Mouse (Mus musculus) gonadal fat pad, adult 2 months (tissue): ENCODE results near the gene Tfip11. TPM values are rescaled to one million over a fixed set of nuclear protein-coding genes. Genes with fewer than 3 reads are reported as not detected.

Experiments
- DNase-seq: peaks from one replicate; pipeline ENCODE4 v3.0.0-alpha.2; 2012; ENCODE audit warnings: low read depth
- polyA plus RNA-seq: library from polyadenylated mRNA; depleted of rRNA; stranded (reverse); fragments of >200 nt; gene quantifications from 2 replicates; pipeline ENCODE4 v1.2.3, GENCODE M21; 2012

The Tfip11 gene
- polyA plus RNA-seq, 1 experiment = 29.1 TPM

DNA sequence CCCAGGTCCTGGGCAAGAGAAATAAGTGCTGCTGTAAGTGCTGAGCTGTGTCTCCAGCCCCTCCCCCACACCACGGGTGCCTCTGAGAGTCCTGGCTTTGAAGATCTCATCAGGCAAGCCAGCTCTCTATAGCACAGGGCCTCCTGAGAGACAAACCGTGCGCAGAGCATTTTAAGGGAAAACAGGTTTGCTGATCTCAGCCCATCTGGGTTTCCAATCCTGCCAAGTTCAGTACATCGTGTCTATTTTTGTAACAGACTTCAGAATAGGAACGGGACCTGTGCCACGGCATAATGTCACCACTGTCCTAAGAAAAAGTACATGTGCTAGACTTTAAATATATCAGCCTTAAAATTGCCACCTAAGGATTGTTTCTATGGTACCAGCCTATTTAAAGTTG, 5.2 kb upstream of the Tfip11 start:
- no peak for DNase-seq

DNA sequence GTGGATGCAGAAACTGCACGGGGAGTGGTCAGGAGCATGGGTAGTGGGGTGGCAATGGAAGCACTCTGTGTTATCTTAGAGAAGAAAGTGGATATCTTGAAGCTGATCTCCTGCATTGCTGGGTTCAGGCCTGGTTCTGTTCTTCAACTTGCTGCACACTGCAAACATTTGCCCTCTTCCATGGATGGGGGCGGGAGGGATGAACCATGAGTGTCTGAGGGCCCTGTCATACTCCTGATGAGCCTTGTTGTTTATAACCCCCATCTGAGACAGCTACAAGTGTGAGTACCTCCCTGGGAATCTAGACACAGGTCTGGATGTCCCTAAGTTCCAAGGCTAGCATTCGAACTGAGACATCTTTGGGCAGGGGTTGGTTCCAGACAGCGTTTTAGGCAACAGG, 4.8 kb upstream of the Tfip11 start:
- no peak for DNase-seq

GRCm38 (mm10) chr5:112323246-112323645, 2.9 kb upstream of the Tfip11 start:
- DNase-seq = no peak

GRCm38 (mm10) chr5:112324637-112325545, 1.3 kb upstream of the Tfip11 start:
- no peak for DNase-seq

- no peak for DNase-seq
Measured at GRCm38 (mm10) chr5:112326446-112327009, 370 bp downstream of the Tfip11 start.

DNA sequence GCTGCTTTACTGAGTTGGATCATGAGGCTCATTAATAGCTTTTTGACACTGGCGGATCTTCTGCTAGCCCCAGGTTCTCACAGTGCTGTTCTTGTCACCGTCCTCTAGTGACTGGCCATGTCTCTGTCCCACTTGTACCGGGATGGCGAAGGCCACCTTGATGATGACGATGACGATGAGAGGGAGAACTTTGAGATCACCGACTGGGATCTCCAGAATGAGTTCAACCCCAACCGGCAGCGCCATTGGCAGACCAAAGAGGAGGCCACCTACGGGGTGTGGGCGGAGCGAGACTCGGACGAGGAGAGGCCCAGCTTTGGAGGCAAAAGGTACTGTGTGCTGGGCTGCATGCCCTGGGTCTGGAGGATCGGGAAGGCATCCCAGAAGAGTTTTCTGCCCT, 1.7 kb downstream of the Tfip11 start:
- DNase-seq = no peak

DNA sequence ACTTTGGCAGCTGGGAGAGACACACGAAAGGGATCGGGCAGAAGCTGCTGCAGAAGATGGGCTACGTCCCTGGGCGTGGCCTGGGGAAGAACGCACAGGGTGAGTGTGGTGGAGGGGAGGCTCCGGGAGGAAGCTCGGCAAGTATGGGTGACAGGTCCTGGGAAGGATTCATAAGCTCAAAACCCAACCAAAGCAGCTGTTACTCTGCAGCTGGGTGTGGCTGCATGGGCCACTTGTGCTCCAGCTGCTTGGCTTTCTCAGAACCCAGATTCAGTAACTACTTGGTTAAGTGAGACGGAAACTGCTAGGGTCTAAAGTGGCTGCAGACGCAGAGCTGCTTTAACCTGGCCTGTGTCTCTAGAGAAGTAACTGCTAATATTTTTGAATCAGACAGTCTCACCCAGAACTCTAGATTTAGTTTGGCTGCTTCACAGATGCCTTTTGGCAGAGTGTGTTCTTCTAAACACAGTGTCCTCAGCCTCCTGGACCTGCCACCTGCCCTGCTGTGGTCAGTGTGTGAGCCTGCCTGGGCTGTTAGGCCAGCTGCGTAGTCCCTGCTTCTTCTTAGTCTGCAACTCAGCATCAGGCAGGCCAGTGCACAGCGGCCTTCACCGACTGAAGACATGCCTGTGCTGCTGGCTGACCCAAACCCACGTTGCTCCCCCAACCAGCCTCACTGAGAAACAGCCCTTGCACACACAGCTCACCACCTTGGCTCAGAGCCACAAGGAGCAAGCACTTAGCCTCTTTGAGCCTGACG, 3.8 kb downstream of the Tfip11 start:
- no peak for DNase-seq

DNA sequence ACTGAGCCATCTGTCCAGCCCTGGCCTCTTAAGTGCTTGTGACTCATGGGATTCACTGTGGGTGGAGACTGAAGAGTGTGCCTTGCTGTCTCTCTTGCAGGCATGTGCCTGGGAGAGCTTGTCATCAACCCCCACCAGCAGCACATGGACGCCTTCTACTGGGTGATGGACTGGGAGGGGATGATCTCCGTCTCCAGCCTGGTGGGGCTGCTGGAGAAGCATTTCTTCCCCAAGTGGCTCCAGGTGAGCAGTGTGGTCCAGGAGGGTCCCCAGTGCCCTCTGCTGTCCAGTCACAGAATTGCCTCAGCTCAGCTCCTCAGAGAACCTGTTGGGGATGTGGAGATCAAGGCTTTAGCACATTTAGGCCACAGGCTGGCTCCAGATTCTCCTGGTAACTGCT, 9.3 kb downstream of the Tfip11 start:
- no peak for DNase-seq

DNA sequence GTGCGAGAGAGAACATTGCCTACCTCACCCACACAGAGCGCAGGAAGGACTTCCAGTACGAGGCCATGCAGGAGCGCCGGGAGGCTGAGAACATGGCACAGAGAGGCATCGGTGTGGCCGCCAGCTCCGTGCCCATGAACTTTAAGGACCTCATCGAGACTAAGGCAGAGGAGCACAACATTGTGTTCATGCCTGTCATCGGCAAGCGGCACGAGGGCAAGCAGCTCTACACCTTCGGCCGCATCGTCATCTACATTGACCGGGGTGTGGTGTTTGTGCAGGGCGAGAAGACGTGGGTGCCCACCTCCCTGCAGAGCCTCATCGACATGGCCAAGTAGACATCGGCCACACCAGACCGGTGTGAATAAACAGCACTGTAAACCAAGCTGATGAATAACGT, 10.8 kb downstream of the Tfip11 start:
- no peak for DNase-seq

DNA sequence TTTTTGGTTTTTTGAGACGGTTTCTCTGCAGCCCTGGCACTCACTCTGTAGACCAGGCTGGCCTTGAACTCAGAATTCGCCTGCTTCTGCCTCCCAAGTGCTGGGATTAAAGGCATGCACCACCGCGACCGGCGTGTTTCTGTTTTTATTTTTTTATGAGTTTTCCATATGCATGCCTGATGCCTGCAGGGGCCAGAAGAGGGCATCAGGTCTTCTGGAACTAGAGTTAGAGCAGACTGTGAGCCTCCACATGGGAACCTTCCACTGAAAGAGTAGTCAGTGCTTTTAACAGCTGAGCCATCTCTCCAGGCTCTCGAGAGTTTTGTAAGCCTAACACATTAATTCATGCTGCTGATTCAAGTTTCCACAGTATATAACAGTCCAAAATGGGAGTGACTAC, 13.1 kb downstream of the Tfip11 start:
- no peak for DNase-seq

DNA sequence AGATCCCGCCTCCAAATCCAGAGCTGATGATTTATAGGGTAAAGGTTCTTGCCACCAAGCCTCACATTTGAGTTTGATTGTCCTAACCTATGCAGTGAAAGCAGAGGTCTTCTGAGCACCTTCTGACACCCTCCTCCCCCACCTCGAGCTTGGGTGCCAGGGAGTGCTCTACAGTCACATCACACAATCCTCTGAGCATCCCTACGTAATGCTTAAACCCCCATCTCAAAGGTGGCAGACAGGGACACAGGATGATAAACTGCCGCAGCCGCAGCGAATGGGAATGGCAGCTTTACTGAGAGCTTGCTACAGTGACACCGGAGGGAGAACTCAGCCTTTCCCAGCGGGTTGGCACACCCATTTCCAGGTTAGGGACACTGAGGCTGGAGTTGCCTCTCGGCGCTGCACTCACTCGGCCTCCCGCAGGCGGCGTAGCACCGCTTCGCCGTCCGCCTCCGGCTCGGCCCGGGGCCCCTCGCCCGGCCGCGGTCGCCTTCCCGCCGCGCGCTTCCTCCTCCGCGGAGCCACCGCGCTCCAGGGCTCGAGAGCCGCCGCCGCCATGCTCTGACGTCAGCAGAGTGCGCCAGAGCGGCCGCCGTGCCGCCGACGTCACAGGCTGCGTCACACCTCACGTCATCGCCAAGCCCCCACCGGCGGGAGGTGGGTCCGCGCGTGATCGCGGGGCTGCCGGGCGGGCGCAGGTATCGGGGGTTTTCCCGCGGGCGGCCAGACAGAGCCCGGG, 16.5 kb downstream of the Tfip11 start, which contains the start of the genes Srrd and Hps4:
Srrd (minus strand) TSS at position 578 of the 742 bp plus-strand sequence.
Hps4 (plus strand) TSS at position 621 of the 742 bp plus-strand sequence.
- no peak for DNase-seq

- no peak for DNase-seq
Measured at GRCm38 (mm10) chr5:112343205-112343595, 17.0 kb downstream of the Tfip11 start.

DNA sequence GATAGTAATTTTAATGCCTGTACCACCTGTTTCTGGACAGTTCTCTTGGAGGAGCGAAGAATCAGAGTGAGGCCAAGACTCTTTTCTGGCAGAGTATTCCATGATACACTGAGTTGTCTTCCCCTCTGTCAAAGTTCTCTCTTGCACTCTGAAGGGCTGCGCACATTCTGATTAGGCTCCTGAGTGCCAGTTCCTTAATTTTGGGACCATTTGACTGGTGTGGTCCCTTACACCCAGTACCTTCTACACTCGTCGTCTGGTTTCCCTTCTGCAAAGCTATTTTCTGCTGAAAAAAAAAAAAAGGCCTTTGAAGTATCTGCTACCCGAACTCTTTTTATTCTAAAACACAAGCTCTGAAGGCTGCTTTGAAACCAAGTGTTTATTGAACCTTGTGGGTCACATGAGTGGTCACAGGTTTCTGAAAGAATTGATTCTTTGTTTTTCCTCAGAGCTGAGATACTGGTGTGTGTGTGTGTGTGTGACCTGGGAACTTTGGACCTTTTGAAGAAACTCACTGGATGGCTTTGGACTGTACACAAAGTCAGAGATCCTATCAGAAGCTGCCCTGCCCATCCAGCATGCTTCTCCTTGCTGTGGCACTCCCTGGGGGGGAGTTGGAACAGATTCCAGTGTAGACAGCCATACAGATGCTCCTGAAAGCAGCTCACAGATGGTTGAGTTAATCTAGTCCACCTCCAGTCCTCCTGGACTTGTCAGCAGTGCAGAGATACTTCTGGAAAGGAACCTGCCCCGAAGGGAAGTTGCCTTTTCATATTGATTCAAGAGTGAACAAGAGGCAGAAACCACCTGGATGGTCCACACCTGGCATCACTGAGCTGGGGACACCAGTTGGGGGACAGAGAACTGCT, 18.2 kb downstream of the Tfip11 start:
- DNase-seq = no peak

- DNase-seq = no peak
Measured at GRCm38 (mm10) chr5:112346211-112346965, 20.2 kb downstream of the Tfip11 start.

DNA sequence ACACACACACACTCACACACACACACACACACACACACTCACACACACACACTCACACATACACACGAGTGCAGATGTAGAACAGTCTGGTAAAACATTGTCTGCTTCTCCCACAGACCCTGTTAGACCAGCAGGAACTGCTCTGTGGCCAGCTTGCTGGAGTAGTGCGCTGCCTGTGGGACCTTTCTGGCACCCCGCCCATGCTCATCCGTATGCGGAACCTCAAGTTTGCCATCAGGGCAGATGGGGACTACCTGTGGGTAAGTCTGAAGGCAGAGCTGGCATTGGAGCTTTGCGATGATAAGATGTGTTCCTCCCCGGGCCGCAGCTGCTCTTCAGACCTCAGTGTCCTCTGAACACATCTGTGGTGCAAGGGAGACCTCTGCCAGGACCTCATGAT, 23.0 kb downstream of the Tfip11 start:
- DNase-seq = no peak

- DNase-seq = no peak
Measured at GRCm38 (mm10) chr5:112355493-112355892, 29.3 kb downstream of the Tfip11 start.

DNA sequence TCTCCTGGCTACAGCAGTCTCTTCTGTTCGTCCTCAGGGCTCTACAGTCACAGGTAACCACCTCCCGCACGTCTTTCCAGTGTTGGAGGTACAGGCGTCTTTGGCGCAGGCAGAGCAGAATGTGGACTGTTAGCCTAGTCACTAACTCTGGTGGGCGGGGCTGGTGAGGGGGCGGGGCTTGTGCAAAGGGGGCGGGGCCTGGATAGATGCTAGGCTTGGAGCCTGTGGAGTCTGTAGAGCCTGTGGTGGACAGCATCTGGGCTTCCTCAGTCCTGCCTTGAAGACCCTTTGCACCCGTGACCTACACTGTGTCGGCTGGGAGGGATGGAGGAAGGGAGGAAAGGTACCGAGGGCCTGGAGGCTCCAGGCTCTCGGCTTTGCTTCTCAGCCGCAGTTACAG, 29.8 kb downstream of the Tfip11 start, which contains the start of gene Gm6583:
Gm6583 (minus strand) TSS at position 124 of the 400 bp plus-strand sequence.
- DNase-seq = no peak

DNA sequence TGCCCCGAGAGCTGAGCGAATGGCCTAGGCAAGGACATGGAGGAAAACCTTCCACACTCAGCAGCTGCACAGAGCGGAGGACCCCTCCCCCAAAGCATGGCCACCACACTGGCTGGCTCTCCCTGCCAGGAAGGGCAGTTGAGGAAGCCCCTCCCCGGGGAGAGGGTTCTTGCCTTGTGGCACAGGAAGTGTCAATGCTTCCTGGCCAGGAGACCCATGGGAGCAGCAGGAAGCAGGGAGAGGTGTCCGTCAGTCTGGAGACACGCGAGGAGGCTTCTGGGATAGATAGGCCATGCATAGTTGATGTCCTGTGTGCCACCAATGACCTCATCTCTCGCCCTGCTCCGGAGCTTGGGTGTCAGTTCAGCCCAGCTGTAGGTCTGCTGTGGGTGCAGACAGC, 30.2 kb downstream of the Tfip11 start:
- DNase-seq = no peak

GRCm38 (mm10) chr5:112359520-112359919, 33.4 kb downstream of the Tfip11 start:
- no peak for DNase-seq

DNA sequence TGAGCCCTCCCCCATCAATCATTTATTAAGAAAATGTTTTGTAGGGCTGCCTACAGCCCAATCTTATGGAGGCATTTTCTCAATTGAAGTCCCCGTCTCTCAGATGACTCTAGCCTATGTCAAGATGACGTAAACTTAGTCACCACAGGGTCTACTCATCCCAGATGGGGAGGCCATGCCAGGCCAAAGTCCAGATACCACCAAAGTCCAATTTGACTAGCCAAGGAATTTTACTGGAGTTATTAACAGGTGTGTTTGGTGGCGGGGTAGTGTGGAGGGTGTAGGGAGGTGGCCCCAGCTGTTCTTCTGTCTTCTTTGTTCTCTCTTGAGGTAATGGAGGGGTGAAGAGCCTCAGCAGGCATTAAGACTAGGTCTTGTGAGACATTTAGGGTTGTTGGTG, 33.9 kb downstream of the Tfip11 start:
- DNase-seq = no peak
